Mouse (Mus musculus): ENCODE results near the gene 9530053A07Rik. TPM values are rescaled to one million over a fixed set of nuclear protein-coding genes. Genes with fewer than 3 reads are reported as not detected.
A peak's percentile ranks its signal among the peaks of the same experiment; 100 is the strongest.

Gene 9530053A07Rik
- polyA plus RNA-seq, 1 experiment from 2014 or later: 0.06 TPM

- 65% methylated on average over 4 of the region's 4 CpGs for WGBS
- Histone ChIP-seq H3K9me3 (ENCODE audit: control insufficient read depth, low read length) (no peaks in the 10 kb centered on the region), H3K27ac (ENCODE audit: low read length) (no peak overlapping the region), H3K36me3 (ENCODE audit: control insufficient read depth, insufficient read depth, low read length) (no peaks in the 10 kb centered on the region), H3K27me3 (replicated peaks; ENCODE audit: control insufficient read depth, insufficient read depth, low read length) (no peaks in the 10 kb centered on the region), H3K4me1 (ENCODE audit: control insufficient read depth, insufficient read depth, low read length) (no peaks in the 10 kb centered on the region), H3K4me2 (ENCODE audit: low read depth, low read length) (no peak overlapping the region), H3K4me3 (ENCODE audit: low read length) (no peak overlapping the region), H3K9ac (ENCODE audit: low read depth, low read length) (no peak overlapping the region)
- no peak for ATAC-seq
Observed at GRCm38 (mm10) chr7:28206044-28206600, 76.9 kb downstream of the 9530053A07Rik start.

- Histone ChIP-seq H3K9ac (ENCODE audit: low read depth, low read length) (peak overlapping the region; percentile 58), H3K27ac (ENCODE audit: low read length) (no peak overlapping the region), H3K4me3 (ENCODE audit: low read length) (peak overlapping the region; percentile 33), H3K9me3 (ENCODE audit: control insufficient read depth, low read length) (no peaks in the 10 kb centered on the region), H3K4me1 (ENCODE audit: control insufficient read depth, insufficient read depth, low read length) (no peaks in the 10 kb centered on the region), H3K36me3 (ENCODE audit: control insufficient read depth, insufficient read depth, low read length) (no peaks in the 10 kb centered on the region), H3K4me2 (ENCODE audit: low read depth, low read length) (peak overlapping the region; percentile 50), H3K27me3 (replicated peaks; ENCODE audit: control insufficient read depth, insufficient read depth, low read length) (no peaks in the 10 kb centered on the region)
- 35% methylated on average over 12 of the region's 12 CpGs for whole genome bisulfite sequencing
- ATAC-seq: peak; percentile 23; the same call in 1 of the 2 replicates
Observed at GRCm38 (mm10) chr7:28208396-28208987, 79.2 kb downstream of the 9530053A07Rik start.

DNA sequence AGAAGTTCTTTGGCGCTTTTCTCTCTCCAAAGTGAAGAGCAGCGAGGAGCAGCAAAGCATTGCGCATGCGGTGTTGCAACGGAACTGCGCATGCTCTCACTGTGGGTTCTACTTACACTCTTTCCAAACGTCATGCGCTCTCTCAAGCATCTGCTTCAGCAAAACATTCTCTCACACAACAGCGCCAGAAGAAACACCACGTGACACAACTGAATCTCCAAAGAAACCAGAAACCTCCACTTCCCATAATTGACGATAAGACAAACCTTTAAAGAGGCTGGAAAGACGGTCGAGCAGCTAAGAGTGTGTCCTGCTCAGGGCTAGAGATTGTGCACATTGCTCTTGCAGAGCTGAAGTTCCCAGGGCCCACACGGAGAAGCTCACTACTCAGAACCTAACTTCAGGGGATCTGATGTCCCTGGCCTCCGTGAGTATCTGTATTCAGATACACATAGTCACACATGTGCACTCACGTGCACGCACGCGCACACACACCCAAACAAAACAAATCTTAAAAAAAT lies 79.8 kb downstream of the 9530053A07Rik start:
- no peaks in the 10 kb centered on the region for H3K4me1 ChIP-seq (ENCODE audit: control insufficient read depth, insufficient read depth, low read length)
- peak overlapping the region; percentile 50 for H3K4me2 ChIP-seq (ENCODE audit: low read depth, low read length)
- WGBS: 47% methylated on average over 19 of the region's 19 CpGs
- peak overlapping the region; percentile 33 for H3K4me3 ChIP-seq (ENCODE audit: low read length)
- no peaks in the 10 kb centered on the region for H3K36me3 ChIP-seq (ENCODE audit: control insufficient read depth, insufficient read depth, low read length)
- H3K27ac ChIP-seq (ENCODE audit: low read length): peak overlapping the region; percentile 20; the same call in 1 of the 2 replicates
- H3K27me3 ChIP-seq (replicated peaks; ENCODE audit: control insufficient read depth, insufficient read depth, low read length): no peaks in the 10 kb centered on the region
- H3K9me3 ChIP-seq (ENCODE audit: control insufficient read depth, low read length): no peaks in the 10 kb centered on the region
- peak overlapping the region; percentile 58 for H3K9ac ChIP-seq (ENCODE audit: low read depth, low read length)
- ATAC-seq: peak; percentile 85

GRCm38 (mm10) chr7:28210731-28211130 lies 81.5 kb downstream of the 9530053A07Rik start:
- Histone ChIP-seq H3K9ac (ENCODE audit: low read depth, low read length) (no peak overlapping the region), H3K9me3 (ENCODE audit: control insufficient read depth, low read length) (no peaks in the 10 kb centered on the region), H3K4me2 (ENCODE audit: low read depth, low read length) (no peak overlapping the region), H3K4me1 (ENCODE audit: control insufficient read depth, insufficient read depth, low read length) (no peaks in the 10 kb centered on the region), H3K36me3 (ENCODE audit: control insufficient read depth, insufficient read depth, low read length) (no peaks in the 10 kb centered on the region), H3K27ac (ENCODE audit: low read length) (no peak overlapping the region), H3K4me3 (ENCODE audit: low read length) (no peak overlapping the region), H3K27me3 (replicated peaks; ENCODE audit: control insufficient read depth, insufficient read depth, low read length) (no peaks in the 10 kb centered on the region)
- no peak for ATAC-seq
- WGBS: 45% methylated on average over 5 of the region's 5 CpGs

- ATAC-seq: no peak
- WGBS: 38% methylated on average over 10 of the region's 10 CpGs
- H3K9me3 ChIP-seq (ENCODE audit: control insufficient read depth, low read length): no peaks in the 10 kb centered on the region
- no peaks in the 10 kb centered on the region for H3K36me3 ChIP-seq (ENCODE audit: control insufficient read depth, insufficient read depth, low read length)
- H3K4me3 ChIP-seq (ENCODE audit: low read length): no peak overlapping the region
- H3K27me3 ChIP-seq (replicated peaks; ENCODE audit: control insufficient read depth, insufficient read depth, low read length): no peaks in the 10 kb centered on the region
- no peaks in the 10 kb centered on the region for H3K4me1 ChIP-seq (ENCODE audit: control insufficient read depth, insufficient read depth, low read length)
- H3K9ac ChIP-seq (ENCODE audit: low read depth, low read length): no peak overlapping the region
- H3K27ac ChIP-seq (ENCODE audit: low read length): no peak overlapping the region
- no peak overlapping the region for H3K4me2 ChIP-seq (ENCODE audit: low read depth, low read length)
Observed at GRCm38 (mm10) chr7:28214142-28214541, 84.9 kb downstream of the 9530053A07Rik start.

Other genes with a start within 250 kb of the 9530053A07Rik start
- gene Zfp974, start 200.0 kb upstream of the 9530053A07Rik start, polyA plus RNA-seq (2015; fragmentation: Nextera tagmentation; extraction: Ambion mirVana): 5.8 and 6.1 TPM in 2 replicates
- 11.6 and 13.6 TPM in 2 replicates for gene Zfp780b, start 150.3 kb upstream of the 9530053A07Rik start, polyA plus RNA-seq (2015; fragmentation: Nextera tagmentation; extraction: Ambion mirVana)
- 2.5 and 2.9 TPM in 2 replicates for gene Zfp850, start 115.4 kb upstream of the 9530053A07Rik start, polyA plus RNA-seq (2015; fragmentation: Nextera tagmentation; extraction: Ambion mirVana)
- gene Psmc4, start 79.4 kb upstream of the 9530053A07Rik start, polyA plus RNA-seq (2015; fragmentation: Nextera tagmentation; extraction: Ambion mirVana): 228 and 263 TPM in 2 replicates
- 169 and 217 TPM in 2 replicates for gene Fcgbp, start 58.2 kb upstream of the 9530053A07Rik start, polyA plus RNA-seq (2015; fragmentation: Nextera tagmentation; extraction: Ambion mirVana)
- 90.2 and 93.9 TPM in 2 replicates for gene Fbl, start 40.2 kb downstream of the 9530053A07Rik start, polyA plus RNA-seq (2015; fragmentation: Nextera tagmentation; extraction: Ambion mirVana)
- gene Dyrk1b, start 50.0 kb downstream of the 9530053A07Rik start, polyA plus RNA-seq (2015; fragmentation: Nextera tagmentation; extraction: Ambion mirVana): 5.0 and 6.1 TPM in 2 replicates
- gene Eid2, start 138.4 kb downstream of the 9530053A07Rik start, polyA plus RNA-seq (2015; fragmentation: Nextera tagmentation; extraction: Ambion mirVana): 0.77 and 0.98 TPM in 2 replicates
- gene Eid2b, start 148.3 kb downstream of the 9530053A07Rik start, polyA plus RNA-seq (2015; fragmentation: Nextera tagmentation; extraction: Ambion mirVana): 5.7 and 6.2 TPM in 2 replicates
- gene Selenov, start 161.7 kb downstream of the 9530053A07Rik start, polyA plus RNA-seq (2015; fragmentation: Nextera tagmentation; extraction: Ambion mirVana): 0.21 TPM in 1 of 2 replicates, not detected in the other
- 2.3 and 3.3 TPM in 2 replicates for gene Dll3, start 172.8 kb downstream of the 9530053A07Rik start, polyA plus RNA-seq (2015; fragmentation: Nextera tagmentation; extraction: Ambion mirVana)
- 161 and 174 TPM in 2 replicates for gene Timm50, start 182.6 kb downstream of the 9530053A07Rik start, polyA plus RNA-seq (2015; fragmentation: Nextera tagmentation; extraction: Ambion mirVana)
- gene Supt5, start 209.3 kb downstream of the 9530053A07Rik start, polyA plus RNA-seq (2015; fragmentation: Nextera tagmentation; extraction: Ambion mirVana): 77.1 and 79.2 TPM in 2 replicates
- 977 and 1,010 TPM in 2 replicates for gene Rps16, start 221.2 kb downstream of the 9530053A07Rik start, polyA plus RNA-seq (2015; fragmentation: Nextera tagmentation; extraction: Ambion mirVana)
- 37.9 and 38.2 TPM in 2 replicates for gene Plekhg2, start 243.1 kb downstream of the 9530053A07Rik start, polyA plus RNA-seq (2015; fragmentation: Nextera tagmentation; extraction: Ambion mirVana)